Mouse (Mus musculus) ES-E14 (cell line): ENCODE data around the gene Helz2. TPM values are rescaled to one million over a fixed set of nuclear protein-coding genes. Genes with fewer than 3 reads are reported as not detected.

Experiments used
- DNase-seq: peaks from one replicate; pipeline ENCODE4 v3.0.0-alpha.2; 2013; ENCODE audit warnings: low read depth, low spot score
- H3K27ac ChIP-seq: 2 replicates; pipeline ENCODE4 v1.5.1; 2012; ENCODE audit warnings: low read depth, mild to moderate bottlenecking, low read length, moderate library complexity, mixed read lengths; ENCODE audit not compliant: poor library complexity, insufficient read depth, severe bottlenecking
- H3K36me3 ChIP-seq: 2 replicates; pipeline ENCODE4 v1.6.1; 2012; ENCODE audit warnings: mild to moderate bottlenecking, low read length, moderate library complexity, mixed read lengths; ENCODE audit not compliant: control insufficient read depth, poor library complexity, insufficient read depth, severe bottlenecking
- H3K4me1 ChIP-seq, 2 experiments: fragments of 150-350 bp in 1 of 2; sonication (generic) in 1 of 2; 2 replicates each; pipeline ENCODE4 v1.6.1; 2012; ENCODE audit warnings: low read length in 2 of 2, mild to moderate bottlenecking in 1 of 2, mixed read lengths in 1 of 2; ENCODE audit not compliant: control insufficient read depth in 2 of 2, insufficient read depth in 2 of 2, poor library complexity in 1 of 2
- H3K4me3 ChIP-seq, 2 experiments: fragments of 150-350 bp in 1 of 2; sonication (generic) in 1 of 2; 2 replicates each; pipeline ENCODE4 v1.5.1; 2012; ENCODE audit warnings: low read length in 2 of 2, low read depth in 1 of 2, mild to moderate bottlenecking in 1 of 2, mixed read lengths in 1 of 2; ENCODE audit not compliant: insufficient read depth in 1 of 2, poor library complexity in 1 of 2, severe bottlenecking in 1 of 2
- H3K9ac ChIP-seq: 2 replicates; pipeline ENCODE4 v1.6.1; 2012; ENCODE audit warnings: low read depth, mild to moderate bottlenecking, low read length, mixed read lengths; ENCODE audit not compliant: poor library complexity, insufficient read depth, severe bottlenecking
- H3K9me3 ChIP-seq: fragments of 150-350 bp; sonication (generic); 2 replicates; pipeline ENCODE4 v1.6.1; 2012; ENCODE audit warnings: low read depth, mild to moderate bottlenecking, low read length; ENCODE audit not compliant: control insufficient read depth, insufficient read depth
- CHD2 ChIP-seq: IDR thresholded peaks from 2 replicates; pipeline ENCODE4 v1.6.1; 2014; ENCODE audit warnings: mild to moderate bottlenecking, low read depth, low read length, inconsistent platforms
- HCFC1 ChIP-seq: IDR thresholded peaks from 2 replicates; pipeline ENCODE4 v1.6.1; 2012; ENCODE audit warnings: low read length, inconsistent platforms, borderline replicate concordance; ENCODE audit not compliant: insufficient read depth
- MAFK ChIP-seq: IDR thresholded peaks from 2 replicates; pipeline ENCODE4 v1.6.1; 2014; ENCODE audit warnings: mild to moderate bottlenecking, low read depth, low read length, inconsistent platforms; ENCODE audit not compliant: insufficient read depth
- ZC3H11A ChIP-seq: IDR thresholded peaks from 2 replicates; pipeline ENCODE4 v1.6.1; 2012; ENCODE audit warnings: low read depth, mild to moderate bottlenecking, inconsistent platforms, low read length, borderline replicate concordance
- ZNF384 ChIP-seq: IDR thresholded peaks from 2 replicates; pipeline ENCODE4 v1.6.1; 2012; ENCODE audit warnings: low read depth, low read length, inconsistent platforms
- in situ Hi-C, 2 experiments: fragments of 600-800 bp; cut with MboI; formaldehyde crosslinking; loops; one replicate each; pipeline ENCODE4 v1.15.1; 2025; ENCODE audit warnings: low sequenced_read_pairs in 2 of 2, inconsistent platforms in 1 of 2; ENCODE audit not compliant: unreplicated experiment in 2 of 2
- total RNA-seq: library from RNA; depleted of rRNA; stranded (reverse); fragments of 300-350 nt; gene quantifications from 2 replicates; pipeline ENCODE4 v1.2.3, GENCODE M21; 2012; rRNA removed

The Helz2 gene
- total RNA-seq, 1 experiment: 2.2 TPM

- DNase-seq: no peak
- Histone ChIP-seq H3K9ac (no peak overlapping the region), H3K4me1 (no peaks in the 10 kb centered on the region), H3K9me3 (no peaks in the 10 kb centered on the region), H3K27ac (no peak overlapping the region), H3K4me3 (no peak overlapping the region), H3K36me3 (no peaks in the 10 kb centered on the region)
- no peak for TF ChIP-seq HCFC1
- no peak for TF ChIP-seq ZNF384
- no peak for TF ChIP-seq MAFK
- no peak for TF ChIP-seq CHD2
- TF ChIP-seq ZC3H11A: no peak
- in situ Hi-C loops: no loop called here
Measured at GRCm38 (mm10) chr2:181180898-181181297, 60.9 kb downstream of the Helz2 start.

GRCm38 (mm10) chr2:181178471-181178870 is 63.4 kb downstream of the Helz2 start:
- in situ Hi-C loops: no loop called here
- no peak overlapping the region for H3K27ac ChIP-seq
- TF ChIP-seq MAFK (no peak), CHD2 (no peak), HCFC1 (no peak), ZC3H11A (no peak), ZNF384 (no peak)
- no peaks in the 10 kb centered on the region for H3K4me1 ChIP-seq
- no peaks in the 10 kb centered on the region for H3K36me3 ChIP-seq
- no peak for DNase-seq
- H3K9me3 ChIP-seq: no peaks in the 10 kb centered on the region
- H3K9ac ChIP-seq: no peak overlapping the region
- no peak overlapping the region for H3K4me3 ChIP-seq

DNA sequence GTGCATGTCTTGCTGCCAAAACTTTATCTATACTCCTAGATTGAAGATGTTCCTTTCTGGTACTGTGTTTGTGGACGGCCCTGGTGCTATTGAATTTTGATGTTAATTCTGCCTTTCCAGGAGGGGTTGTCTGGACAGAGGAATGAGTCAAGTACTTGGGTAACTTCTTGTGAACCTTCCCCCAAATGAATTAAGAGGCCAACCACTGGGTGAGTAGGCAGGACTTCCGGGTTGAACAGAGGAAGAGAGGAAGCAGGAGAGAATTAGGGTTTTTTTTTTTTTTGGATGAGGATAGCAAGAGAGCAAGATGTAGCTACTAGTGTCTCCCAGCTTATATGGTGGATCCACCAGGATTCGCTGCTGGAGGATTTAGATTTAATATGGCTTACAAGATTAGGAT is 63.8 kb downstream of the Helz2 start:
- Histone ChIP-seq H3K27ac (no peak overlapping the region), H3K9ac (no peak overlapping the region), H3K9me3 (no peaks in the 10 kb centered on the region), H3K36me3 (no peaks in the 10 kb centered on the region), H3K4me3 (no peak overlapping the region), H3K4me1 (no peaks in the 10 kb centered on the region)
- no peak for DNase-seq
- in situ Hi-C loops: no loop called here
- TF ChIP-seq ZC3H11A: no peak
- TF ChIP-seq MAFK: no peak
- TF ChIP-seq HCFC1: no peak
- TF ChIP-seq CHD2: no peak
- TF ChIP-seq ZNF384: no peak

Other genes starting within 250 kb of the Helz2 start
- gene Chrna4, start 198.5 kb downstream of the Helz2 start, total RNA-seq: 0.71 and 0.90 TPM in 2 replicates
- gene Kcnq2, start 106.7 kb downstream of the Helz2 start, total RNA-seq: 4.6 and 11.6 TPM in 2 replicates
- 0.76 and 0.95 TPM in 2 replicates for gene Eef1a2, start 85.0 kb downstream of the Helz2 start, total RNA-seq
- 67.1 and 71.8 TPM in 2 replicates for gene Ppdpf, start 54.8 kb downstream of the Helz2 start, total RNA-seq
- 0.11 and 0.22 TPM in 2 replicates for gene Ptk6, start 39.2 kb downstream of the Helz2 start, total RNA-seq
- gene Srms, start 28.8 kb downstream of the Helz2 start, total RNA-seq: 0.67 and 0.79 TPM in 2 replicates
- 0.21 TPM in 1 of 2 replicates, not detected in the other for gene Fndc11, start 22.0 kb downstream of the Helz2 start, total RNA-seq
- 15.2 and 16.4 TPM in 2 replicates for gene Gmeb2, start 46.0 kb upstream of the Helz2 start, total RNA-seq
- 7.9 and 8.6 TPM in 2 replicates for gene Stmn3, start 72.5 kb upstream of the Helz2 start, total RNA-seq
- 133 and 209 TPM in 2 replicates for gene Rtel1, start 77.7 kb upstream of the Helz2 start, total RNA-seq
- gene Zgpat, start 122.9 kb upstream of the Helz2 start, total RNA-seq: 43.5 and 61.3 TPM in 2 replicates
- 32.8 and 36.3 TPM in 2 replicates for gene Arfrp1, start 123.4 kb upstream of the Helz2 start, total RNA-seq
- gene Lime1, start 138.1 kb upstream of the Helz2 start, total RNA-seq: 30.8 and 48.9 TPM in 2 replicates
- 4.4 and 5.1 TPM in 2 replicates for gene Zbtb46, start 217.4 kb upstream of the Helz2 start, total RNA-seq